Mouse (Mus musculus) thymus, postnatal 14 days (tissue): ENCODE measurements around the gene Chaf1a.
"Not testable (repeated sequence)": the region's sequence is repeated elsewhere in the genome, so short reads cannot be mapped to it uniquely, and the experiment has no call there.

Experiments used
- DNase-seq: peaks from one replicate; pipeline ENCODE4 v3.0.0; 2021

Gene Chaf1a

GRCm38 (mm10) chr17:56092794-56093193 lies 52.6 kb downstream of the Chaf1a start:
- no peak for DNase-seq

GRCm38 (mm10) chr17:56096883-56097282 lies 56.6 kb downstream of the Chaf1a start:
- DNase-seq: no peak

GRCm38 (mm10) chr17:56098180-56098579 lies 57.9 kb downstream of the Chaf1a start:
- DNase-seq: no peak

DNA sequence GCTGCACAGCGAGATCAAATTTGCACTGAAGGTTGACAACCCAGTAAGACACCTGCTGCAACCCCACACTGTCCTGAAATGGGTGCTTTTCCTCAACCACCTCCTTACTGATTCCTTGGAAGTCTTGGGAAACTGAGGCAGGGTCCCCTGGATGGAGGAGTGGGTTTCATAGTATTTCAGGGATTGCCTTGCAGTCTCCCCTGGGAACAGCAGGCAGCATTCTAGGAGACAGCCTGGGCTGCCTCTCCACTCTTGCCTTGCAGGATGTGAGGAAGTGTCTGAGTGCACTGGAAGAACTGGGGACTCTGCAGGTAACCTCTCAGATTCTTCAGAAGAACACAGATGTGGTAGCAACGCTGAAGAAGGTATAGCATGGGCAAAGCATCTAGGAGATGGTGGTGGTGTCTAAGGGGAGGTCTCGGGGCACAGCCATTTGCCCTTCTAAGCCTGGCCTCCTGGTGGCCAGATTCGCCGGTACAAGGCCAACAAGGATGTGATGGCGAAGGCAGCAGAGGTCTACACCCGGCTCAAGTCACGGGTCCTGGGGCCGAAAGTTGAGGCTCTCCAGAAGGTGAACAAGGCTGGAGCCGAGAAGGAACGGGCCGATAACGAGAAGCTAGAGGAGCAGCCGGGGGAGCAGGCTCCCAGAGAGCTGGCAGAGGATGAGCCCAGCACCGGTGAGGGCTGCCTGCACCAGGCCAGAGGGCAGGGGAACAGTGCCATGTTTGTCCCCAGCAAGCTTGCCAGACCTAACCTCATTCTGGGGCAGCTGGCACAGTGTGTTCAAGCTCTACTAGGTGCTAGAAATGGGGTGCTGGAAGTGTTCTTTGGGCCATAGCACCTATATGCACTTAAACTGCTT lies 58.7 kb downstream of the Chaf1a start:
- DNase-seq: no peak

DNA sequence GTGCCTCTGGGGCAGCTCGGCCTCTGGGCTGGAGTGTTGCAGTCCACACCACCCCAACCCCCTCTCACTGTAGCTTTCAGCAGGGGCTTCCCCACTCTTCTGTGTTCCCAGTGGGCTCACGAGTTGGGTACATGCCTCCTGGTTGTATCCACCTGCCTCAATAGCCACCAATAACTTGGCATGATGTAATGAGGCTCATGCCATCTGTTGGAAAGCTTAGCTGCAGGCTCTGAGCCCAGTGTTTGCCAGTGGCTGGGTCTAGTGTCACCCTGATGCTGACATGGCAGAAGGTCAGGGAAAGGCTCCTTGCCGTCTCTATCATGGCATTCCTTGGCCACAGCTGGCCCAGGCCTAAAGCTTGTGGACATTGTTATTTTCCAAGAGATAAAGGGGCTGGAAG lies 60.6 kb downstream of the Chaf1a start:
- DNase-seq: no peak

DNA sequence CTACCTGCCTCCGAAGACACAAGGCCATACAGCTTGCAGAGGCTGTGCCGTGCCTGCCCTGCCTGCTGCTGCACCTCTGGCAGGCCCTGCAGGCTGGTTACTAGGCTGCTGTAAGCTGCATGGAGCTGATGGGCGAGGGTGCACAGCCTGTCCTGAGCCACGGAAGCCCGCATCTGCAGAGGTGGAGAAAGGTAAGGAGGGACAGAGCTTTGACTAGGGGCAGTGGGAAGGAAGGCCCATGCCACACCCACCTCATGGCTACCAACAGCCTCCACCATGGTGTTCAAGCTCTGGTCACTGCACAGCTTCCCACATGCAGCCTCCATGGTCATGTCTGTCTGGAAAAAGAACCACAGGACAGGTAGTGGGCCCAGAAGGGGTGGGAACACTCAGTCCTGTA lies 61.9 kb downstream of the Chaf1a start:
- no peak for DNase-seq

DNA sequence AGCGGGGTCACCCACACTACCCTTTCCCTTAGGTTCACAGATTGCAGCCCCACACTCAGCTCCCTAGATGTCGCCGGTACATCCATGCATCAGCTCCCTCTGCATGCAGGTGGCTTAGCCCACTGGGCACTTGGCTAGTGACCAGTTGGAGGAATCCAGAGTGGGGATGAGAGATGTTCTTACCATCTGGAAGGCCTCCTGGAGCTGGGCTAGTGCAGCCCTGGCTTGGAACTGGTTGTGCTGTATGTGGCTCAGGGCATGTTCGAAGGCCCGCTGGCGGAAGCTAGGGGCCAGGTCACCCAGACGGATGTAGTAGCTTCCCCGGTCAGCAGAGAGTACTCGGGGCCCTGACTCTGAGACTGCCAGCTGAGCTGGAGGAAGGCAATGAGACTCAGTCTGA lies 62.7 kb downstream of the Chaf1a start:
- DNase-seq: no peak

GRCm38 (mm10) chr17:56103465-56104285 lies 63.4 kb downstream of the Chaf1a start:
- no peak for DNase-seq

- DNase-seq: not testable (repeated sequence)
Measured at GRCm38 (mm10) chr17:56104821-56105220, 64.6 kb downstream of the Chaf1a start.

DNA sequence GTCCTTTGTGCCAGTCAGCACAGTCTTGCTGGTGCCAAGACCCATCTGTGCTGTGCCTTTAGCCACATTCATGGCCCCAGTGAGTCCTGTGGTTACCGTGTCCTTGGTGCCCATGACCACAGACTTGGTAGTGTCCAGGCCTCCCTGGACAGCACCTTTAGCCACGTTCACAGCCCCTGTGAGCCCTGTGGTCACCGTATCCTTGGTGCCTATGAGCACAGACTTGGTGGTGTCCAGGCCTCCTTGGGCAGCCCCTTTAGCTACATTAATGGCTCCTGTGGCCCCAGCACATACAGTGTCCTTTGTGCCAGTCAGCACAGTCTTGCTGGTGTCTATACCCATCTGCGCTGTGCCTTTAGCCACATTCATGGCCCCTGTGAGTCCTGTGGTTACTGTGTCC lies 66.2 kb downstream of the Chaf1a start:
- DNase-seq: not testable (repeated sequence)

DNA sequence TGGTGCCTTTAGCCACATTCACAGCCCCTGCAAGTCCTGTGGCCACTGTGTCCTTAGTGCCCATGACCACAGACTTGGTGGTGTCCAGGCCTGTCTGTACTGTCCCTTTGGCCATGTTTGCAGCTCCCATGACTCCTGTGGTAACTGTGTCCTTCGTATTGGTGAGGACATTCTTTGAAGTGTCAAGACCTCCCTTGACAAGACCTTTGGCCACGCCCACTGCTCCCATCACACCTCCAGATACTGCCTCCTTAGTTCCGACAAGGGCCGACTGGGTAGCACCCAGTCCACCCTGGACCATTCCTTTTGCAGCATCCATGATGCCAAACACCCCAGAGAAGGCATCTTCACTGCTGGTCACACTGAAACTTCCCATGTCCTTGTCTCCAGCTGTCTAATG lies 66.7 kb downstream of the Chaf1a start:
- no peak for DNase-seq

DNA sequence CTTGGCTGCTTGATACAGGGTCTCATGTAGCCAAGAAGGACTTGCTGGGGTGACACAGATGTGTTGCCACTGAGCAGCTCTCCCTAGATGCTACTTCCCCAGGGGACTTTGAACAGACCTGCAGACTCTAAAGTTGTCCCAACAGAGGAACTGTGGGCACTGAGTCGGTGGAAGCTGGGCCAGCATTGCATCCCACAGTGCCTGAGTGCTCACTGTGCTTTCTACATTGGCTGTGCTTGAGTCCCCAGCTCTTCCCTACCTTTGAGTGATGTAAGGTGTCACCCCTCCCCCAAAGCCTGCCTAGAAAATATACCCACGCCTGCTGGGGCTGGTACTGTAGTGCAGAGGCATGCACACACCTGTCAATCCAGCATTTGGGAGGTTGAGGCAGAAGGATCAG lies 67.5 kb downstream of the Chaf1a start:
- DNase-seq: no peak

- DNase-seq: no peak
Measured at GRCm38 (mm10) chr17:56108334-56109044, 68.2 kb downstream of the Chaf1a start.

GRCm38 (mm10) chr17:56109219-56110051 lies 69.2 kb downstream of the Chaf1a start, which contains the start of gene Plin4:
Gene Plin4 (minus strand): TSS chr17:56109803.
- no peak for DNase-seq

- DNase-seq: no peak
Measured at GRCm38 (mm10) chr17:56110571-56110970, 70.3 kb downstream of the Chaf1a start.

DNA sequence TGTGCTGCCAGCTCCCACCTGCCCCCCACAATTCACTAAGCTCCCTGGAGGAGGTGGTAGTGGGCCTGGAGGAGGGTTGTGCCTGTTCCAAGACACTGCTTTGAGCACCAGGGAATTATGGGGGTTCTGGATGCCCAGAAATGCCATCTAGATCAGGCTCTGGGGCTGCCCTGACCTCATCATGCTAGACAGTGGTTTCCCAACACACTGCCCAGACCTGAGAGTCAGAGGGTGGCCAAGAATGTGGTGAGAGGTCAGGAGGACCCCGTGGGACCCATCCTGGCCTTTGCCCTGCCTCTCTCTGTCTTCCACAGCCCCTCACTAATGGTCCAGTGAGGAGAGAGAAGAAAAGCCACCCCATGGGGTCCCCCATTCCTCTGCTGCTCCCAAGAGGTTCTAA lies 70.8 kb downstream of the Chaf1a start:
- no peak for DNase-seq

- DNase-seq: peak; percentile 72
Measured at GRCm38 (mm10) chr17:56111864-56112263, 71.6 kb downstream of the Chaf1a start.

- no peak for DNase-seq
Measured at GRCm38 (mm10) chr17:56112743-56113142, 72.5 kb downstream of the Chaf1a start.

DNA sequence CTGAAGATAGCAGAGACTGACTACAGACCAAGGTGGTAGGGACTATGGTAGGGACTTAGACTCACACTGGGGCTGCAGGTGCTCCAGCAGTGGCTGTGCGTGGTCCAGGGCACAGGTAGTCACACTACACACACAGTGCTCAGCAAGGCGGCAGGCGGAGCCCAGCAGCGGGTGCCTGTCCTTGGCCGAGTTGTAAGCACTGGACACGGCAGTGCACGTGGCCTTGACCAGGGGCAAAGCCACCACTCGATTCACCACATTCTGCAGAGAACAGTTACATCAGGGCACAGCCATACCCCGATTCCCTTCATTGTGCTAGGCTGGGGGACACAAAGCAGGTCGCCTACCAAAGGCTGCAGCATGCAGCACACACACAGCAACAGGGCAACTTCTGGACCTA lies 76.0 kb downstream of the Chaf1a start:
- no peak for DNase-seq

GRCm38 (mm10) chr17:56117251-56117710 lies 77.0 kb downstream of the Chaf1a start, which contains the start of gene Plin5:
Gene Plin5 (minus strand): TSS chr17:56117596.
- peak; percentile 29 for DNase-seq

DNA sequence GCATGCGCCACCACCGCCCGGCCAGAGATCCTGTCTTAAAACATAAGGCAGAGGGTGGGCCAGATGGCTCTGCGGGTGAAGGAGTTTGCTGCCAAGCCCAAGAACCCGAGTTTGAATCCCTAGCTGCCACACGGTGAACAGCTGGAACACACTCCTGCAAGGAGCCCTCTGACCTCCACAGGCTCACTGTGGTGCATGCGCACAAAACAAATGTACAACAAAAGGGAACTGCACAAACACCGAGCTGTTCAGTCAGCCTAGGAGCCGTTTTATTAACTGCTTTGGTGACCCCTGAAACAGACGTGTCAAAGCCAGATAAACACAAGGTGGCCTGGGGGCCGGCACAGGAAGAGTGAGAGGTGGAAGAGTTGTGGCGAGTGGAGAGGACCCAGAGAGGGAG lies 79.2 kb downstream of the Chaf1a start:
- no peak for DNase-seq
